9 mouse cellular contexts compared by ENCODE assay signal in the genomic region with DNA sequence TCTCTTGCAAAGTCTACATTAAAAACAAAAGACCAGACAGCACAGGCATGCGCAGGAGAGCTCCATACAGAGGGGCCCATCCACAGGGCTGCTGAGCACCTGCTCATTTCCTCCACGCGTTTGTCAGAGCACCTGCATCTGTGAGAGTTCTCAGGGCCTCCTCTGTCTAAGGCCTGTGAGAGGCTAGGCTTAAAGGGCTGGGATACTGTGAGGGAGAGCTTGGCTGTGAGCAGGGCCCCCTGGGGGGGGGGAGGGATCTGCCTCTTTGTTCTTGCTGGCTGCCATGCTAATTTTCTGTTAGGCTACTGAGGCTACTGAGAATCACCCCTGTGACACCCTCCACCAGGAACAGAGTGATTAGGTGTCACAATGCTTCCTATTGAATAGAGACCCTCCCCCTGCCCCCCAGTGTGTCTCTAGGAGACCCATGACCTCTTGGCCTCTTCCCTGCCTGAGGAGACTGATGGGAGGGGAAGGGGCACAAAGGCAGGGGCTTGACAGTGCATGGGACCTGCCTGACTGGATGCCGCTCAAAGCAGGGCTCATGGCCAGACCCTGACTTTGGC. TPM values are rescaled to one million over a fixed set of nuclear protein-coding genes. Genes with fewer than 3 reads are reported as not detected.
DNase-seq lines count a peak whose midpoint lies in the region; ATAC-seq and TF ChIP-seq lines count a peak whose summit lies in the region.
"Had no signal": no experiment of that assay in that cellular context is flagged by ENCODE, and none has a peak within 500 bp of the region (broad histone marks: within the 10 kb centered on the region; RNA-seq: fewer than 3 reads in every experiment).

No protein-coding gene starts in this region.

- peak; percentile 69 for ATAC-seq in forebrain, embryonic 12.5 days (ENCODE audit: low FRiP score)
- ATAC-seq in midbrain, embryonic 11.5 days (ENCODE audit: low FRiP score): peak; percentile 79

- H3K9me3 ChIP-seq in forebrain, embryonic 12.5 days: no peaks in the 10 kb centered on the region
- H3K9me3 ChIP-seq in midbrain, embryonic 11.5 days (ENCODE audit: control insufficient read depth, low read length): no peaks in the 10 kb centered on the region

- H3K4me1 ChIP-seq in forebrain, embryonic 12.5 days: peaks cover 66% of the 10 kb centered on the region
- peaks cover 60% of the 10 kb centered on the region for H3K4me1 ChIP-seq in midbrain, embryonic 11.5 days (ENCODE audit: control insufficient read depth, insufficient read depth, low read length)

- DNase-seq in left cerebral cortex, adult 2 months (ENCODE audit: extremely low spot score in 1 of 2, low spot score in 2 of 2): no peak
- DNase-seq in left cerebral cortex, postnatal 36 days (ENCODE audit: low spot score in 2 of 2): no peak
- DNase-seq in midbrain, embryonic 11.5 days (ENCODE audit: low spot score, missing footprints): peak; percentile 96
- peak; percentile 74 for DNase-seq in thymus, postnatal 25 days
- DNase-seq in cerebellum, postnatal 4 days (ENCODE audit: low spot score in 2 of 2): no peak
- DNase-seq in MN1 (ENCODE audit: low spot score): no peak
- DNase-seq in adrenal gland, adult 18-20 months (ENCODE audit: low spot score in 2 of 2): no peak
- DNase-seq: gastrocnemius, postnatal 10 days had no signal

- 0 out of 2 replicates have a peak overlapping the region, but pooled peaks have one; percentile 25 for H3K9ac ChIP-seq in forebrain, embryonic 12.5 days
- peak overlapping the region; percentile 53 for H3K9ac ChIP-seq in midbrain, embryonic 11.5 days (ENCODE audit: low read length)

- peaks cover 16% of the 10 kb centered on the region for H3K27me3 ChIP-seq in forebrain, embryonic 12.5 days
- no peaks in the 10 kb centered on the region for H3K27me3 ChIP-seq in midbrain, embryonic 11.5 days (ENCODE audit: control insufficient read depth, insufficient read depth, low read length)

- no peak overlapping the region for H3K4me3 ChIP-seq in left cerebral cortex, adult 2 months
- no peak overlapping the region for H3K4me3 ChIP-seq in forebrain, embryonic 12.5 days (replicated peaks)
- no peak overlapping the region for H3K4me3 ChIP-seq in midbrain, embryonic 11.5 days (ENCODE audit: low read depth, low read length)

- intact Hi-C loops in left cerebral cortex, adult 2 months (cut with DNase I): loop anchor here (2.0 to 5.0 kb wide), 3 partner anchors 432 to 707 kb away; no protein-coding TSS in a partner anchor
- intact Hi-C loops in left cerebral cortex, postnatal 36 days (cut with DNase I): loop anchor here (2.0 to 5.0 kb wide), 3 partner anchors 437 to 705 kb away; a partner anchor contains a TSS

- WGBS in forebrain, embryonic 12.5 days: 0% methylated on average over 4 of the region's 4 CpGs
- WGBS in midbrain, embryonic 11.5 days: 4% methylated on average over 4 of the region's 4 CpGs

- no peak for TF ChIP-seq CTCF in left cerebral cortex, adult 2 months (IDR thresholded peaks at IDR 0.05)

- H3K27ac ChIP-seq in left cerebral cortex, adult 2 months: peak overlapping the region; percentile 50; the same call in 1 of the 2 replicates
- peak overlapping the region; percentile 89 for H3K27ac ChIP-seq in forebrain, embryonic 12.5 days
- peak overlapping the region; percentile 92 for H3K27ac ChIP-seq in midbrain, embryonic 11.5 days (ENCODE audit: low read depth, low read length)

- no peaks in the 10 kb centered on the region for H3K36me3 ChIP-seq in forebrain, embryonic 12.5 days (replicated peaks)
- H3K36me3 ChIP-seq in midbrain, embryonic 11.5 days (ENCODE audit: control insufficient read depth, insufficient read depth, low read length): no peaks in the 10 kb centered on the region

- H3K4me2 ChIP-seq in forebrain, embryonic 12.5 days: no peak overlapping the region; the same call in 1 of the 2 replicates
- no peak overlapping the region for H3K4me2 ChIP-seq in midbrain, embryonic 11.5 days

RNA-seq across cellular contexts. Expression of a gene that starts 23.7 kb away (rescaled TPM):
- total RNA-seq in left cerebral cortex, adult 2 months (2021): 10 to 100 TPM; 50.8 to 53.6 TPM
- 10 to 100 TPM; 38.7 to 49.6 TPM for total RNA-seq in left cerebral cortex, postnatal 36 days (2021)
- 49.9 and 60.6 TPM in 2 replicates for polyA plus RNA-seq in forebrain, embryonic 12.5 days (2016; fragmentation: Nextera tagmentation; extraction: Ambion mirVana)
- polyA plus RNA-seq in midbrain, embryonic 11.5 days (2014; fragmentation: Nextera tagmentation; extraction: Ambion mirVana): 36.9 and 39.6 TPM in 2 replicates
- 100 to 1,000 TPM; 103 to 106 TPM for total RNA-seq in adrenal gland, adult 18-20 months (2021)

RNA-seq across cellular contexts. Expression of a gene that starts 27.1 kb away (rescaled TPM):
- 1 to 10 TPM; 2.1 to 4.5 TPM for total RNA-seq in left cerebral cortex, adult 2 months (2021)
- 1 to 10 TPM; 3.8 to 4.2 TPM for total RNA-seq in left cerebral cortex, postnatal 36 days (2021)
- polyA plus RNA-seq in forebrain, embryonic 12.5 days (2016; fragmentation: Nextera tagmentation; extraction: Ambion mirVana): 200 and 211 TPM in 2 replicates
- 210 and 212 TPM in 2 replicates for polyA plus RNA-seq in midbrain, embryonic 11.5 days (2014; fragmentation: Nextera tagmentation; extraction: Ambion mirVana)
- total RNA-seq in adrenal gland, adult 18-20 months (2021): 10 to 100 TPM; 23.7 to 26.9 TPM

RNA-seq across cellular contexts. Expression of a gene that starts 50.9 kb away (rescaled TPM):
- 100 to 1,000 TPM; 196 to 201 TPM for total RNA-seq in left cerebral cortex, adult 2 months (2021)
- total RNA-seq in left cerebral cortex, postnatal 36 days (2021): 100 to 1,000 TPM; 181 to 221 TPM
- 248 and 258 TPM in 2 replicates for polyA plus RNA-seq in forebrain, embryonic 12.5 days (2016; fragmentation: Nextera tagmentation; extraction: Ambion mirVana)
- 118 and 119 TPM in 2 replicates for polyA plus RNA-seq in midbrain, embryonic 11.5 days (2014; fragmentation: Nextera tagmentation; extraction: Ambion mirVana)
- 10 to 100 TPM; 41.2 to 69.3 TPM for total RNA-seq in adrenal gland, adult 18-20 months (2021)

Comparison
In these comparisons a context has a peak if more than half of its experiments do, and no peak if none do; other contexts are left out.
1. DNase-seq: peak in midbrain, embryonic 11.5 days (single experiment) and thymus, postnatal 25 days (single experiment); none in left cerebral cortex, adult 2 months (0 of 2), left cerebral cortex, postnatal 36 days (0 of 2), cerebellum, postnatal 4 days (0 of 2), MN1 (single experiment) and adrenal gland, adult 18-20 months (0 of 2).
2. RNA of a gene that starts 27.1 kb away (total RNA-seq): 23.7 to 26.9 TPM in adrenal gland, adult 18-20 months; 2.1 to 4.5 TPM in left cerebral cortex, adult 2 months and 3.8 to 4.2 TPM in left cerebral cortex, postnatal 36 days; every median in the first group is over 4 times any median in the second.
3. Peak in every context shown above with its lines, with median percentiles within 50 percentile points of each other: H3K27ac ChIP-seq.